Mouse (Mus musculus): ENCODE measurements around the gene Npc2.

DNA sequence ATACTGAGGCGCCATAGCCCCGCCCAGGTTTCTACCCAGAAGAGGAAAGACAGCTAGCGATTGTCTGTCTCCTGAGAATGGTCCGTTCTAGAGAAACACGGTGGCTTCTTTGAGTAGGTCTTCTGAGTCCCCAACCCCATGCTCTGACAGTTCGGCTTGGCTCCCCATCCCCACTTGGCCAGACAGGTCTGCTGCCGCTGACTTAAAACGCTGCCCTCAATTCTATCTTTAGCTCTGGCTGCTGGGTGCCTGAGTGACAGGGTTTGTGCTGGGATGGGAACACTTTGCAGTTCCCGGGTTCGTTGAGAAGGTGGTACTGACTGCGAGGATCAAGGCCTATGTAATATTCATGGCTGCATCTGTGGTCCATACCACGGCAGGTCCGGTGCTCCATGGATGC, 39.6 kb downstream of the Npc2 start:
- TF ChIP-seq CTCF (IDR thresholded peaks at IDR 0.05; ENCODE audit: borderline replicate concordance, insufficient read depth, low read depth, low read length), result no peak
- no peak for TF ChIP-seq POLR2A (IDR thresholded peaks at IDR 0.05; ENCODE audit: borderline replicate concordance, insufficient read depth, low read length)
